Mouse (Mus musculus): Measurements from ENCODE around the gene Mesd. TPM values are rescaled to one million over a fixed set of nuclear protein-coding genes. Genes with fewer than 3 reads are reported as not detected.

Gene Mesd
- polyA plus RNA-seq, 1 experiment from 2014 or later = 39.6 TPM

GRCm38 (mm10) chr7:83914566-83914965, 30.3 kb downstream of the Mesd start:
- no peaks in the 10 kb centered on the region for H3K9me3 ChIP-seq (ENCODE audit: low read length)
- no peak overlapping the region for H3K27ac ChIP-seq (ENCODE audit: low read depth)
- no peak overlapping the region for H3K9ac ChIP-seq (replicated peaks)
- DNase-seq (peak; percentile 87), ATAC-seq (no peak)
- TF ChIP-seq EP300 (IDR thresholded peaks at IDR 0.05; ENCODE audit: low read depth) = no peak
- peak; percentile 94 for TF ChIP-seq CTCF (IDR thresholded peaks at IDR 0.05; ENCODE audit: low read depth)
- WGBS (ENCODE audit: insufficient replicate concordance) = 0% methylated on average over 3 of the region's 3 CpGs
- H3K4me2 ChIP-seq (ENCODE audit: low read depth, low read length) = no peak overlapping the region
- no peak overlapping the region for H3K4me3 ChIP-seq (ENCODE audit: low read depth, low read length)
- no peaks in the 10 kb centered on the region for H3K4me1 ChIP-seq (ENCODE audit: insufficient read depth)
- H3K27me3 ChIP-seq (ENCODE audit: insufficient read depth, low read length) = no peaks in the 10 kb centered on the region
- no peaks in the 10 kb centered on the region for H3K36me3 ChIP-seq (replicated peaks; ENCODE audit: insufficient read depth, low read length)

- ATAC-seq (no peak), DNase-seq (no peak)
- TF ChIP-seq CTCF (IDR thresholded peaks at IDR 0.05; ENCODE audit: low read depth) (no peak), EP300 (IDR thresholded peaks at IDR 0.05; ENCODE audit: low read depth) (no peak)
- no peak overlapping the region for H3K27ac ChIP-seq (ENCODE audit: low read depth)
- H3K9me3 ChIP-seq (ENCODE audit: low read length) = no peaks in the 10 kb centered on the region
- H3K9ac ChIP-seq (replicated peaks) = no peak overlapping the region
- H3K27me3 ChIP-seq (ENCODE audit: insufficient read depth, low read length) = no peaks in the 10 kb centered on the region
- 59% methylated on average over 4 of the region's 4 CpGs for WGBS (ENCODE audit: insufficient replicate concordance)
- no peaks in the 10 kb centered on the region for H3K36me3 ChIP-seq (replicated peaks; ENCODE audit: insufficient read depth, low read length)
- no peaks in the 10 kb centered on the region for H3K4me1 ChIP-seq (ENCODE audit: insufficient read depth)
- H3K4me3 ChIP-seq (ENCODE audit: low read depth, low read length) = no peak overlapping the region
- no peak overlapping the region for H3K4me2 ChIP-seq (ENCODE audit: low read depth, low read length)
Observed at GRCm38 (mm10) chr7:83920241-83920640, 36.0 kb downstream of the Mesd start.

DNA sequence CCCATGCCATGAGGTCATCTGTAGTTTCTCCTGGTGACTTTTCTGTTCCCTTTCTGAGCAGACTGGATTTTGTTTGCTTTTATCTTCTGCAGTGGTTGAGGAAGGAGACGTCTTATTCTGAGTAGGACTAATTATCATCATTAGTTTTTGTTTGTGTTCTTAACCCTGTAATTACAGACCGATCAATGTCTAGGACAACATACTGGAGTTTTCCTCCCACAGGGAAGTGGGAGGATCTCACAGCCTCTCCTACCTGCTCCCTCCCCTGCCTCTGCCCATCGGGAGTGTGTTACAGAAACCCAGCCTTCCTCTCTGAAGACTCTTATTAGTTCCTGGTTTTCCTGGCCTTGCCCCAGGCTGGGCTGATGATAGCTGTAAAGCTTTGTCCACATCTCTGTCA, 37.4 kb downstream of the Mesd start:
- TF ChIP-seq CTCF (IDR thresholded peaks at IDR 0.05; ENCODE audit: low read depth) (no peak), EP300 (IDR thresholded peaks at IDR 0.05; ENCODE audit: low read depth) (no peak)
- H3K9me3 ChIP-seq (ENCODE audit: low read length) = no peaks in the 10 kb centered on the region
- no peaks in the 10 kb centered on the region for H3K4me1 ChIP-seq (ENCODE audit: insufficient read depth)
- DNase-seq (no peak), ATAC-seq (no peak)
- no peak overlapping the region for H3K4me3 ChIP-seq (ENCODE audit: low read depth, low read length)
- no peak overlapping the region for H3K4me2 ChIP-seq (ENCODE audit: low read depth, low read length)
- 63% methylated on average over 3 of the region's 3 CpGs for WGBS (ENCODE audit: insufficient replicate concordance)
- H3K36me3 ChIP-seq (replicated peaks; ENCODE audit: insufficient read depth, low read length) = no peaks in the 10 kb centered on the region
- no peak overlapping the region for H3K9ac ChIP-seq (replicated peaks)
- no peaks in the 10 kb centered on the region for H3K27me3 ChIP-seq (ENCODE audit: insufficient read depth, low read length)
- H3K27ac ChIP-seq (ENCODE audit: low read depth) = no peak overlapping the region

DNA sequence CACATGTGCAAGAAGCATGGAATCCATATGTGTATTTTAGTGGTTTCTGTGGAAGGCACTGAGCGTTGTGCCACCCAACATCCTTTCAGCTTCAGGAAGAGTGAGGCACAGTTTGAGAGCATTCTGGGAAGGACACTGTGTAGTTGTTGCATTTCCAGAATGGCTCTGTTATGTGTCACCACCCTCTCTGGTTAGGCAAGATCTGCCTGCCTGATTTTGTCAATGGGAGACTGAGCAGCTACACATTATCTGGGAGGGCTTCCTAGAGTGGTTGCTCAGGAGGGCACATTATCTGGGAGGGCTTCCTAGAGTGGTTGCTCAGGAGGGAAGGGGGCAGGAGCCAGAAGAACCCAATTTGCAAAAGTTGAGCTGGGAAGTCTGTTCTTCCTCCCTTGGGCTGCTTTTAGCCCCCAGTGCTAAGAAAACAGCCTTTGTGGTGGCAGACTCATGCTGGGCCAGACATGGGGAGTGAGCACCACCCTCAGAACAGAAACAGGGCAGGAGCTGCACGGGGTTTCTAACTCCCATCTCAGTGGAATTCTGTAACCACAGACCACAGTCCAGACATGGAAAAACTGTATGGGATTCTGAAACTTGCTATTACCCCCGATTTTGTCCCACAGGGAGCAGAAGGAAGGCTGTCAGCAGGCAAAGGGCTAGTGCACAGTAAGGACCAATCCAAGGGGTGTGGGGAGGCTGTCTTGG, 54.9 kb downstream of the Mesd start:
- no peak for ATAC-seq
- Histone ChIP-seq H3K27ac (ENCODE audit: low read depth) (no peak overlapping the region), H3K36me3 (replicated peaks; ENCODE audit: insufficient read depth, low read length) (no peaks in the 10 kb centered on the region), H3K27me3 (ENCODE audit: insufficient read depth, low read length) (no peaks in the 10 kb centered on the region), H3K4me3 (ENCODE audit: low read depth, low read length) (no peak overlapping the region), H3K9me3 (ENCODE audit: low read length) (no peaks in the 10 kb centered on the region), H3K4me2 (ENCODE audit: low read depth, low read length) (no peak overlapping the region), H3K4me1 (ENCODE audit: insufficient read depth) (no peaks in the 10 kb centered on the region), H3K9ac (replicated peaks) (no peak overlapping the region)
- 64% methylated on average over 3 of the region's 3 CpGs for WGBS (ENCODE audit: insufficient replicate concordance)
- DNase-seq = no peak
- TF ChIP-seq CTCF (IDR thresholded peaks at IDR 0.05; ENCODE audit: low read depth) (no peak), EP300 (IDR thresholded peaks at IDR 0.05; ENCODE audit: low read depth) (no peak)

GRCm38 (mm10) chr7:83940136-83940535, 55.9 kb downstream of the Mesd start:
- Histone ChIP-seq H3K4me3 (ENCODE audit: low read depth, low read length) (no peak overlapping the region), H3K4me1 (ENCODE audit: insufficient read depth) (no peaks in the 10 kb centered on the region), H3K9me3 (ENCODE audit: low read length) (no peaks in the 10 kb centered on the region), H3K27ac (ENCODE audit: low read depth) (no peak overlapping the region), H3K27me3 (ENCODE audit: insufficient read depth, low read length) (no peaks in the 10 kb centered on the region), H3K4me2 (ENCODE audit: low read depth, low read length) (no peak overlapping the region), H3K9ac (replicated peaks) (no peak overlapping the region), H3K36me3 (replicated peaks; ENCODE audit: insufficient read depth, low read length) (no peaks in the 10 kb centered on the region)
- DNase-seq = no peak
- no peak for TF ChIP-seq CTCF (IDR thresholded peaks at IDR 0.05; ENCODE audit: low read depth)
- TF ChIP-seq EP300 (IDR thresholded peaks at IDR 0.05; ENCODE audit: low read depth) = no peak
- 68% methylated on average over 2 of the region's 2 CpGs for WGBS (ENCODE audit: insufficient replicate concordance)
- no peak for ATAC-seq

- no peak overlapping the region for H3K9ac ChIP-seq (replicated peaks)
- WGBS (ENCODE audit: insufficient replicate concordance) = 72% methylated on average over 8 of the region's 8 CpGs
- no peak overlapping the region for H3K4me2 ChIP-seq (ENCODE audit: low read depth, low read length)
- no peak overlapping the region for H3K4me3 ChIP-seq (ENCODE audit: low read depth, low read length)
- ATAC-seq (no peak), DNase-seq (no peak)
- H3K9me3 ChIP-seq (ENCODE audit: low read length) = no peaks in the 10 kb centered on the region
- H3K4me1 ChIP-seq (ENCODE audit: insufficient read depth) = no peaks in the 10 kb centered on the region
- H3K27me3 ChIP-seq (ENCODE audit: insufficient read depth, low read length) = no peaks in the 10 kb centered on the region
- no peak overlapping the region for H3K27ac ChIP-seq (ENCODE audit: low read depth)
- no peak for TF ChIP-seq EP300 (IDR thresholded peaks at IDR 0.05; ENCODE audit: low read depth)
- no peak for TF ChIP-seq CTCF (IDR thresholded peaks at IDR 0.05; ENCODE audit: low read depth)
- no peaks in the 10 kb centered on the region for H3K36me3 ChIP-seq (replicated peaks; ENCODE audit: insufficient read depth, low read length)
Observed at GRCm38 (mm10) chr7:83941701-83942101, 57.4 kb downstream of the Mesd start.
